Mouse (Mus musculus) thymus, postnatal 4 days (tissue): ENCODE results near the gene Ankrd63.

Source experiments
- DNase-seq: peaks from one replicate; pipeline ENCODE4 v3.0.0; 2021

The Ankrd63 gene

GRCm38 (mm10) chr2:118703913-118704730, at the start of gene Ankrd63:
Gene Ankrd63, minus strand, starts transcription at chr2:118703963.
- DNase-seq, result peak; percentile 66

GRCm38 (mm10) chr2:118752792-118753108, 49.0 kb upstream of the Ankrd63 start:
- DNase-seq, result no peak

- no peak for DNase-seq
Measured at GRCm38 (mm10) chr2:118751896-118752791, 48.4 kb upstream of the Ankrd63 start.

- no peak for DNase-seq
Measured at GRCm38 (mm10) chr2:118750476-118750875, 46.7 kb upstream of the Ankrd63 start.

GRCm38 (mm10) chr2:118749341-118749884, 45.6 kb upstream of the Ankrd63 start:
- DNase-seq, result no peak

- no peak for DNase-seq
Measured at GRCm38 (mm10) chr2:118747301-118747960, 43.7 kb upstream of the Ankrd63 start.

- peak; percentile 68 for DNase-seq
Measured at GRCm38 (mm10) chr2:118745915-118746901, 42.4 kb upstream of the Ankrd63 start.

GRCm38 (mm10) chr2:118745232-118745884, 41.6 kb upstream of the Ankrd63 start, which contains the start of gene Inafm2:
Gene Inafm2, plus strand, starts transcription at chr2:118745758.
- peak; percentile 93 for DNase-seq

GRCm38 (mm10) chr2:118744621-118745020, 40.9 kb upstream of the Ankrd63 start:
- no peak for DNase-seq

GRCm38 (mm10) chr2:118743261-118743943, 39.6 kb upstream of the Ankrd63 start:
- no peak for DNase-seq

- DNase-seq, result no peak
Measured at GRCm38 (mm10) chr2:118741183-118741582, 37.4 kb upstream of the Ankrd63 start.

- DNase-seq, result no peak
Measured at GRCm38 (mm10) chr2:118740341-118740740, 36.6 kb upstream of the Ankrd63 start.

GRCm38 (mm10) chr2:118733341-118733740, 29.6 kb upstream of the Ankrd63 start:
- DNase-seq, result no peak

- no peak for DNase-seq
Measured at GRCm38 (mm10) chr2:118731981-118732380, 28.2 kb upstream of the Ankrd63 start.

- peak; percentile 81 for DNase-seq
Measured at GRCm38 (mm10) chr2:118730622-118730915, 26.8 kb upstream of the Ankrd63 start.

- no peak for DNase-seq
Measured at GRCm38 (mm10) chr2:118729816-118730621, 26.3 kb upstream of the Ankrd63 start.

GRCm38 (mm10) chr2:118729194-118729593, 25.4 kb upstream of the Ankrd63 start:
- DNase-seq, result no peak

- DNase-seq, result peak; percentile 78
Measured at GRCm38 (mm10) chr2:118728337-118728736, 24.6 kb upstream of the Ankrd63 start, which contains the start of gene Plcb2. Gene Plcb2, minus strand, starts transcription at chr2:118728438.

GRCm38 (mm10) chr2:118727911-118728310, 24.1 kb upstream of the Ankrd63 start:
- peak; percentile 56 for DNase-seq

- no peak for DNase-seq
Measured at GRCm38 (mm10) chr2:118726873-118727272, 23.1 kb upstream of the Ankrd63 start.
